Mouse (Mus musculus): ENCODE data around the gene Gm867.

DNA sequence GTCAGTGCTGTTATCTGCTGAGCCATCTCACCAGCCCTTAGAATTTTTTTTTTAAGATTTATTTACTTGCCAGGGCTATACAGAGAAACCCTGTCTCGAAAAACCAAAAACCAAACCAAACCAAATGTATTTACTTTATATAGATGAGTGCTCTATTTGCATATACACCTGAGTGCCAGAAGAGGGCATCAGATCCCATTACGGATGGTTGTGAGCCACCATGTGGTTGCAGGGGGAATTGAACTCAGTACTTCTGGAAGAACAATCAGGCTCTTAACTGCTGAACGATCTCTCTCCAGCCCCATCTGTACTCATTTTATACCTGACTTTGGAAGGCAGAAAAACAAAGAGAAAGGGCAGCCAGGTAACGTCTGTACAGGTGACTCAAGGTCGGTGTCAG lies 34.7 kb upstream of the Gm867 start:
- no peak for TF ChIP-seq CTCF (IDR thresholded peaks at IDR 0.05; ENCODE audit: low read depth, low read length)
- no peak for TF ChIP-seq POLR2A (IDR thresholded peaks at IDR 0.05; ENCODE audit: borderline replicate concordance, low read depth, low read length)

Data from bone marrow macrophage, adult 2 months (primary cell).